Mouse (Mus musculus): ENCODE results near the gene Map7. TPM values are rescaled to one million over a fixed set of nuclear protein-coding genes. Genes with fewer than 3 reads are reported as not detected.

The Map7 gene
- polyA plus RNA-seq, 1 experiment from 2014 or later = 1.1 TPM

DNA sequence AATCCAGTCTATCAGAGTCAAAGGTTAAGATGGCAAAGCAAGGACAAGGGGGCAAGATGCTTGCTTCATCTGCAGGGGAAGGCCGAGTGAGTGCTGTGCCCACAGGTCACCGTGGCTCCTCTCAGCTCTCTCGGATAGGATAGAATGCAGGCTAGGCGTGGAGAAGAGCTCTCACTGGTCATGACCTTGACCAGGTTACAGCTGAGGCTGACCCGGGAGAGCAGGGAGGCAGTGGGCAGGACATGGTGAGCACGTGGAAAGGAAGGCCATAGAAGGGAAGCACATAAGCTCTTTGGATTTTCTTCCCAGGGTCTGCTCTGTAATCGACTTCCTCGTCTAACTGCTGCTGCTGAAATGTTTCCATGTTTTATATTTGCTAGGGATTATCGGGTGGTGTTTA is 53.9 kb downstream of the Map7 start:
- H3K9ac ChIP-seq (ENCODE audit: low read length) = no peak overlapping the region

DNA sequence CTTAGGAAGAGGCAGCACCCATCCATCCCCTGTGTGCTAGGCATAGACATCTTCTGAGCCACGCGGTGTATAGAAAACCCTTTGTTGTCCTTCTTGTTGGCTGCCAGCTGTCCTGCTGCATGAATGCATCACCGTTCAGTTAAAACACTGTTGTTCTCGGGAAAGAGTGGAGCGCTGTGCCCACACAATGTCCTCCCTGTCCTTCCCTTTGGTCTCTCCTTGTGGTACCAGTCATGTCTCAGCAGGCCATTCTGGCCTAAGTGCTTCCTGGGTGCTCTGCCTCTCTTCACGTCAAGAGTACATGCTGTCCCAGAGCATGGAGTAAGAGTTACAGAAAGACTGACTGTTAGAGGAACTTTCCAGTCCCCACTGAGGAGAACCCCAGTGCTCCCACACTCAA is 54.5 kb downstream of the Map7 start:
- no peak overlapping the region for H3K4me3 ChIP-seq (ENCODE audit: low read depth, low read length)
- WGBS = 88% methylated on average over 6 of the region's 6 CpGs
- no peak overlapping the region for H3K4me2 ChIP-seq (ENCODE audit: low read depth, severe bottlenecking)
- DNase-seq (ENCODE audit: low spot score) = no peak
- no peaks in the 10 kb centered on the region for H3K9me3 ChIP-seq (ENCODE audit: control insufficient read depth, low read length)
- no peaks in the 10 kb centered on the region for H3K36me3 ChIP-seq (ENCODE audit: control insufficient read depth, insufficient read depth, low read length)
- H3K9ac ChIP-seq (ENCODE audit: low read length) = no peak overlapping the region
- no peaks in the 10 kb centered on the region for H3K27me3 ChIP-seq (ENCODE audit: control insufficient read depth, insufficient read depth, low read length)
- H3K27ac ChIP-seq (replicated peaks; ENCODE audit: low read depth, low read length) = no peak overlapping the region
- no peaks in the 10 kb centered on the region for H3K4me1 ChIP-seq (ENCODE audit: control insufficient read depth, insufficient read depth, low read length)
- ATAC-seq (ENCODE audit: insufficient number of reproducible peaks, low FRiP score, low TSS enrichment, low read depth) = no peak

More for the DNA sequence above, 53.9 kb downstream of the Map7 start:
- no peak overlapping the region for H3K27ac ChIP-seq (replicated peaks; ENCODE audit: low read depth, low read length)
- 67% methylated on average over 9 of the region's 9 CpGs for WGBS
- no peak overlapping the region for H3K4me2 ChIP-seq (ENCODE audit: low read depth, severe bottlenecking)
- H3K27me3 ChIP-seq (ENCODE audit: control insufficient read depth, insufficient read depth, low read length) = no peaks in the 10 kb centered on the region
- no peaks in the 10 kb centered on the region for H3K4me1 ChIP-seq (ENCODE audit: control insufficient read depth, insufficient read depth, low read length)
- H3K36me3 ChIP-seq (ENCODE audit: control insufficient read depth, insufficient read depth, low read length) = no peaks in the 10 kb centered on the region
- H3K9me3 ChIP-seq (ENCODE audit: control insufficient read depth, low read length) = no peaks in the 10 kb centered on the region
- no peak for ATAC-seq (ENCODE audit: insufficient number of reproducible peaks, low FRiP score, low TSS enrichment, low read depth)
- no peak for DNase-seq (ENCODE audit: low spot score)
- no peak overlapping the region for H3K4me3 ChIP-seq (ENCODE audit: low read depth, low read length)

GRCm38 (mm10) chr10:20203502-20203901 is 55.2 kb downstream of the Map7 start:
- WGBS = 45% methylated on average over 6 of the region's 6 CpGs
- Histone ChIP-seq H3K9me3 (ENCODE audit: control insufficient read depth, low read length) (no peaks in the 10 kb centered on the region), H3K27ac (replicated peaks; ENCODE audit: low read depth, low read length) (no peak overlapping the region), H3K4me3 (ENCODE audit: low read depth, low read length) (no peak overlapping the region), H3K36me3 (ENCODE audit: control insufficient read depth, insufficient read depth, low read length) (no peaks in the 10 kb centered on the region), H3K9ac (ENCODE audit: low read length) (no peak overlapping the region), H3K4me2 (ENCODE audit: low read depth, severe bottlenecking) (no peak overlapping the region), H3K27me3 (ENCODE audit: control insufficient read depth, insufficient read depth, low read length) (no peaks in the 10 kb centered on the region), H3K4me1 (ENCODE audit: control insufficient read depth, insufficient read depth, low read length) (no peaks in the 10 kb centered on the region)
- ATAC-seq (ENCODE audit: insufficient number of reproducible peaks, low FRiP score, low TSS enrichment, low read depth) = no peak
- DNase-seq (ENCODE audit: low spot score) = no peak

DNA sequence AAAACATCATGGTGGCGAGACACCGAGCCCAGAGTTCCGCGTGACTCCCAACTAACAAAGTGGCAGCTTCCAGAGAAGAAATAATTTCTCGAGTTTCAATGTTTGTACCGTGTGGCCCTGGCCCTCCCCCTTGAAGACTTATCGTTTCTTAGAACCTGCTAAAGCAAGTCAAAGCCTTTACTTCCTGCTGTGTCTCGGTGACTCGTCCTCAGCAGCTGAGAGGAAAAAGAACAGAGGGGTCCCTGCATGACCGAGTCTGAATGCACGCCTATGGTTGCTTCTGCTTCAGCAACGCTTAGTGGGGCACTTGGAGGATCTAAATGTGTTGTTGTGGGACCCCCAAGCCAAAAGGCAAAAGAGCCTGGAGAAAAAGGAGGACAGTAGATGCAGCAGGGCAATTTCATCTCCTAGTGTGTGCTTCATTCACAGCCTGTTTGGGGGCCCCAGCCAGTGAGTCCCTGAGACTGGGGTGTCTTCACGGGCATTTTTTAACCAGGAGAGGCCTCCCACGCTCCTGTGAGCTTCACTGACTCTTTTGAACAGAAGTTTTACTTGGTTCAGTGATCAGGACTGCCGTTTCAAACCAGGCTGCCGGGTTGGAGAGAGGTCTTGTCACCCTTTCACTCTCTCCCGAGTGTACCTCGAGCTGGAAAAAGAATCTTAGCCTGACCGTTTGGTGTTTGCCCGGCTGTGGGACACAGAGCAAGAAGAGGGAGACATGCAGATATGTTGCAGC is 56.6 kb downstream of the Map7 start:
- Histone ChIP-seq H3K9ac (ENCODE audit: low read length) (no peak overlapping the region), H3K4me2 (ENCODE audit: low read depth, severe bottlenecking) (no peak overlapping the region), H3K4me3 (ENCODE audit: low read depth, low read length) (no peak overlapping the region), H3K27ac (replicated peaks; ENCODE audit: low read depth, low read length) (no peak overlapping the region), H3K4me1 (ENCODE audit: control insufficient read depth, insufficient read depth, low read length) (no peaks in the 10 kb centered on the region), H3K36me3 (ENCODE audit: control insufficient read depth, insufficient read depth, low read length) (no peaks in the 10 kb centered on the region), H3K27me3 (ENCODE audit: control insufficient read depth, insufficient read depth, low read length) (no peaks in the 10 kb centered on the region), H3K9me3 (ENCODE audit: control insufficient read depth, low read length) (no peaks in the 10 kb centered on the region)
- no peak for DNase-seq (ENCODE audit: low spot score)
- no peak for ATAC-seq (ENCODE audit: insufficient number of reproducible peaks, low FRiP score, low TSS enrichment, low read depth)
- WGBS = 70% methylated on average over 20 of the region's 20 CpGs

- ATAC-seq (ENCODE audit: insufficient number of reproducible peaks, low FRiP score, low TSS enrichment, low read depth) = no peak
- Histone ChIP-seq H3K4me2 (ENCODE audit: low read depth, severe bottlenecking) (no peak overlapping the region), H3K27ac (replicated peaks; ENCODE audit: low read depth, low read length) (no peak overlapping the region), H3K36me3 (ENCODE audit: control insufficient read depth, insufficient read depth, low read length) (no peaks in the 10 kb centered on the region), H3K4me1 (ENCODE audit: control insufficient read depth, insufficient read depth, low read length) (no peaks in the 10 kb centered on the region), H3K4me3 (ENCODE audit: low read depth, low read length) (no peak overlapping the region), H3K27me3 (ENCODE audit: control insufficient read depth, insufficient read depth, low read length) (no peaks in the 10 kb centered on the region), H3K9ac (ENCODE audit: low read length) (no peak overlapping the region), H3K9me3 (ENCODE audit: control insufficient read depth, low read length) (no peaks in the 10 kb centered on the region)
- WGBS = 86% methylated on average over 7 of the region's 7 CpGs
- no peak for DNase-seq (ENCODE audit: low spot score)
Measured at GRCm38 (mm10) chr10:20206966-20207365, 58.7 kb downstream of the Map7 start.

DNA sequence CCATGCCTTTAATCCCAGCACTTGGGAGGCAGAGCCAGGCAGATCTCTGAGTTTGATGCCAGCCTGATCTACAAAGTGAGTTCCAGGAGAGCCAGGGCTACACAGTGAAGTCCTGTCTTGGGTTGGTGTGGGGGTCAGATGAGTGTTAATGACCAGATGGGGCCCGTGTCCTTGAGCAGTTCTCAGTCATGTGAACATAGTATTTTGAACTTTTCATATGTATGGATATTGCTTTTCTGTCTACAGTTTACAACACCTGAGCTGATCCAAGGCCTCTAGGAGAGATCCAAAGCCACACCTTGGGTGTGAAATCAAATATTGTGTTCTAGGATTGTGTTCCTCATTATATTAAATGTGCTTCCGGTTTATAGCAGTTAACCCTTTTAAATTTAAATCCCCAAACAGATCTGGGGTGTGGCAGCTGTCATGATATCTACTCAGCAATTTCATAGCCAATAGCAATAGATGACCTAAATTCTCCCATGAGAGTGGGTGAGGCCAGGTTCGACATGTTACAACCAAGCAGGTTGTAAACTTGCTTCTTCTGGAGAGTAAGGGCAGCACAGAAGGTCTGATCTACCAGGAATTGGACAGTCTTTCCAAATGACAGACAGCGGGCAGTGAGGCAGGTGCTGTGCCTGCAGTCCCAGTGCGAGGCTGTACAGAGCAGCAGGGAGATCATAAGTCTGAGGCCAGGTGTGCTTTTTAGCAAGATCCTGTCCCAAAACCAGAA is 61.5 kb downstream of the Map7 start:
- Histone ChIP-seq H3K9ac (ENCODE audit: low read length) (no peak overlapping the region), H3K4me2 (ENCODE audit: low read depth, severe bottlenecking) (no peak overlapping the region), H3K4me3 (ENCODE audit: low read depth, low read length) (no peak overlapping the region), H3K27me3 (ENCODE audit: control insufficient read depth, insufficient read depth, low read length) (no peaks in the 10 kb centered on the region), H3K4me1 (ENCODE audit: control insufficient read depth, insufficient read depth, low read length) (no peaks in the 10 kb centered on the region), H3K36me3 (ENCODE audit: control insufficient read depth, insufficient read depth, low read length) (no peaks in the 10 kb centered on the region), H3K9me3 (ENCODE audit: control insufficient read depth, low read length) (no peaks in the 10 kb centered on the region), H3K27ac (replicated peaks; ENCODE audit: low read depth, low read length) (no peak overlapping the region)
- DNase-seq (ENCODE audit: low spot score) (no peak), ATAC-seq (ENCODE audit: insufficient number of reproducible peaks, low FRiP score, low TSS enrichment, low read depth) (no peak)
- WGBS = 89% methylated on average over 5 of the region's 5 CpGs

- no peak overlapping the region for H3K4me2 ChIP-seq (ENCODE audit: low read depth, severe bottlenecking)
- H3K4me1 ChIP-seq (ENCODE audit: control insufficient read depth, insufficient read depth, low read length) = no peaks in the 10 kb centered on the region
- no peaks in the 10 kb centered on the region for H3K27me3 ChIP-seq (ENCODE audit: control insufficient read depth, insufficient read depth, low read length)
- ATAC-seq (ENCODE audit: insufficient number of reproducible peaks, low FRiP score, low TSS enrichment, low read depth) (no peak), DNase-seq (ENCODE audit: low spot score) (no peak)
- no peak overlapping the region for H3K27ac ChIP-seq (replicated peaks; ENCODE audit: low read depth, low read length)
- H3K9ac ChIP-seq (ENCODE audit: low read length) = no peak overlapping the region
- H3K36me3 ChIP-seq (ENCODE audit: control insufficient read depth, insufficient read depth, low read length) = no peaks in the 10 kb centered on the region
- WGBS = 85% methylated on average over 4 of the region's 4 CpGs
- no peak overlapping the region for H3K4me3 ChIP-seq (ENCODE audit: low read depth, low read length)
- H3K9me3 ChIP-seq (ENCODE audit: control insufficient read depth, low read length) = no peaks in the 10 kb centered on the region
Measured at GRCm38 (mm10) chr10:20214418-20214817, 66.1 kb downstream of the Map7 start.

GRCm38 (mm10) chr10:20216982-20217381 is 68.7 kb downstream of the Map7 start:
- ATAC-seq (ENCODE audit: insufficient number of reproducible peaks, low FRiP score, low TSS enrichment, low read depth) (no peak), DNase-seq (ENCODE audit: low spot score) (no peak)
- Histone ChIP-seq H3K4me3 (ENCODE audit: low read depth, low read length) (no peak overlapping the region), H3K4me1 (ENCODE audit: control insufficient read depth, insufficient read depth, low read length) (no peaks in the 10 kb centered on the region), H3K27me3 (ENCODE audit: control insufficient read depth, insufficient read depth, low read length) (no peaks in the 10 kb centered on the region), H3K9me3 (ENCODE audit: control insufficient read depth, low read length) (no peaks in the 10 kb centered on the region), H3K36me3 (ENCODE audit: control insufficient read depth, insufficient read depth, low read length) (no peaks in the 10 kb centered on the region), H3K4me2 (ENCODE audit: low read depth, severe bottlenecking) (no peak overlapping the region), H3K27ac (replicated peaks; ENCODE audit: low read depth, low read length) (no peak overlapping the region), H3K9ac (ENCODE audit: low read length) (no peak overlapping the region)
- WGBS = 81% methylated on average over 6 of the region's 6 CpGs
